Mouse (Mus musculus) olfactory bulb, adult 2 months (tissue): ENCODE measurements around the gene Eif5b.

Experiments used
- CTCF ChIP-seq: fragments of 200-500 bp; IDR thresholded peaks from 2 replicates; pipeline ENCODE4 v1.5.1; 2012; ENCODE audit warnings: low read depth, mild to moderate bottlenecking, low read length, moderate library complexity; ENCODE audit not compliant: insufficient read depth
- POLR2A ChIP-seq: fragments of 200-500 bp; IDR thresholded peaks from 2 replicates; pipeline ENCODE4 v1.6.1; 2012; ENCODE audit warnings: mild to moderate bottlenecking, low read depth, low read length, moderate library complexity; ENCODE audit not compliant: insufficient read depth

DNA sequence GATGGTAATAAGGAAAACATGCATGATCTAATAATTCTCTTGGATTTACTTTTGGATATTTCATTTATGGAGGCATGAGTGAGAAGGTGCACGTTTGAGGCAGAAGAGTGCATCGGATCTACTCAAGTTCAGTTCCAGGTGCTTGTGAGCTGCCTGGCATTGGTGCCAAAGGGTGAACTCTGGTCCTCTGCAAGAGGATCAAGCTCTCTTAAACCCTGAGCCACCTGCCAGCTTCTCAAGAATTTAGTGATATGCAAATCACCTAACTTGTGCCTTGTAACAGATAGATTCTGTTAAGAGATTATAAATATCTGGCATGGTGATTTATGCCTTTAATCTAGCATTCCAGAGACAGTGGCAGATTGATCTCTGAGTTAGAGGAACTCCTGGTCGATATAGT lies 5.2 kb downstream of the Eif5b start:
- no peak for TF ChIP-seq POLR2A
- TF ChIP-seq CTCF = no peak
